Mouse (Mus musculus): ENCODE measurements around the gene Fgfr2. TPM values are rescaled to one million over a fixed set of nuclear protein-coding genes. Genes with fewer than 3 reads are reported as not detected.

The Fgfr2 gene
- polyA plus RNA-seq, 2 experiments from 2014 or later: not detected

- no peak for ATAC-seq
Observed at GRCm38 (mm10) chr7:133039556-133040255, 83.4 kb downstream of the Fgfr2 start.

- no peak for ATAC-seq
Observed at GRCm38 (mm10) chr7:133037618-133038017, 85.5 kb downstream of the Fgfr2 start.

DNA sequence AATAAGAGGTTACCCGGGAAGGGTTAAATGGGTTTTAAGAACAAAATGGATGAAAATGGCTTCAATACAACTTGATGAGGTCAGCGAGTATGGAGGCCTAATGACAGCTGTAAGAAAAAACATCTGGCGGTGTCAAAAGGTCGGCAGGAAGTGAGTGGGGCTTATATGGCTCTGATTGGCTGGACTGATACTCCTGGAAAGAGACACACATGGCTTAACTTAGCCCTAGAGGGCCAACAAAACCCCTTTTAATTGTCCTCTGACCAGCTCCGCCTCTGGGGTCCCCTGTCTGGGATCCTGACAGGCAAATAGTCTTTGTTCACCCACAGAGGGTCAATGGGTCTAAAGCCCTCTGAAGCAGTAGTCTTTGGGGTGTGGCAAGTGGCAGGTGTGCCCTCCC, 85.9 kb downstream of the Fgfr2 start:
- no peak for ATAC-seq

DNA sequence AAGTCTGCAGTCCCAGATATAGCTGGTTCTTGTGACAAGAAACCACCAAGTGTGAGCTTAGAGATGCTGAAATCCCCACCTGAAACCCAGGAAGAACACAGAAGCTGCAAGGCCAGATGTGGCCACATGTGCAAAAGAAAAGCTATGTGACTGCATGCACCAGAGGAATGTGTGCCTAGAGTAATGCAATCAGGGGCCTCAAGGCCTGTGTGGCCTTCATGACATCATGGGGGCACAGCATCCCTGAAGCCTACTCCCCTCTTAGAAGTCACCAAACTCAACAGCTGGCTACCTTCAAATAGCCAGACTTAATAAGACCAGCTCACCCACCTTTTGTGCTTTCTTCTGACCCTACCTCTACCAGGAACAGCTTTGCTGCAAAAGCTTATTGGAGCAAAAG, 87.2 kb downstream of the Fgfr2 start:
- ATAC-seq: no peak

GRCm38 (mm10) chr7:133032589-133033203, 90.5 kb downstream of the Fgfr2 start:
- no peak for ATAC-seq

DNA sequence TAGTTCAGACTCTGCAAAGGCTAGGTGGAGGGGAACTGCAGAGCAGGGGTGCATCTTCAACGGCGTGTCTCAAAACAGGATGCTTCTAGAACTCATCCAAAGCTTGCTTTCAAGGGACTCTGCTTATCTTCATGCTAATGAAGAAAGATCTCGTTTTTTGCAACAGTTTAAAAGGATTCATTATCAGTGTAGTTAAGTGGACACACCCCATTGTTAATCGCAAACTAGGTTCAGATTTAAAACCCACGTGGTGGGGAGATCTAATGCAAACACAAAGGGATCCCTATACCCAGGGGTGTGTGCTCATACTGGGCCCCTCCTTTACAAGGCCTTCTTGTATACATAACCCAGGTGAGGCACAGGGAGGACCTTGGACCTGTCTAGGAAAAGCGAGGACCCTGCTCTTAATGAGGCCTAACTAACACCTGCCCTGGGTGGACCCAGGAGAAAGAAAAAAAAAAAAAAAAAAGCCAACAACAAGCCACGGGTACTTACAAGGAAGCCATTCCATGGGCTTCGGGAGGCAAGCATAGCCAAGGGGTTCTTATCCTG, 93.6 kb downstream of the Fgfr2 start:
- ATAC-seq: no peak

- ATAC-seq: no peak
Observed at GRCm38 (mm10) chr7:133029004-133029403, 94.1 kb downstream of the Fgfr2 start.

- ATAC-seq: no peak
Observed at GRCm38 (mm10) chr7:133027930-133028329, 95.2 kb downstream of the Fgfr2 start.

- ATAC-seq: no peak
Observed at GRCm38 (mm10) chr7:133024694-133025093, 98.5 kb downstream of the Fgfr2 start.

DNA sequence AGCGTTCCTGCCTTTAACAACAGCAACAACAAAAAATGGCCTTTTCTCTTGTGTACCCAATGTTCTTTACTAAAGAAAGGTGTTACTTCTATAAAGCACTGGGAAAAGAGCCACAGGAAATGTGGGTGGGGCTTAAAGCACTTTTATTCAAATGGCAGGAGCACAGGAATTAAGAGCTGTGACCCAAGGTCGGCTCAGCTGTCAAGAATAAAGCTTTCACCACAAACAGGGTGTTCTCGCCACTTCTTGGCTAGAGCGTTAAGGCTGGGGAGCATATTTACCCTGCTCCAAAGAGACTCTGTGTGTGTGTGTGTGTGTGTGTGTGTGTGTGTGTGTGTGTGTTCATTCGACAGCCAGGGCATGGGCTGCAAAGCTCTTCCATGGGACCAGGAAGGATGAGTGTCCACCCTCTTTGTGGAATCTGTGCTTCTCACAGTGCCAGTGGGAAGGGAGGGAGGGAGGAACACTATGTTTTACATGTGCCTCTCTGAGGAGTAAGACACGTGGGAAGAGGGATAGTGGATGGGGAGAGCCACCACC, 103.6 kb downstream of the Fgfr2 start:
- ATAC-seq: no peak

- no peak for ATAC-seq
Observed at GRCm38 (mm10) chr7:133018961-133019360, 104.2 kb downstream of the Fgfr2 start.

- ATAC-seq: no peak
Observed at GRCm38 (mm10) chr7:133015416-133016070, 107.6 kb downstream of the Fgfr2 start.

- no peak for ATAC-seq
Observed at GRCm38 (mm10) chr7:133014631-133015030, 108.5 kb downstream of the Fgfr2 start.

GRCm38 (mm10) chr7:133013923-133014322, 109.2 kb downstream of the Fgfr2 start:
- no peak for ATAC-seq

- no peak for ATAC-seq
Observed at GRCm38 (mm10) chr7:133012637-133013366, 110.3 kb downstream of the Fgfr2 start.

DNA sequence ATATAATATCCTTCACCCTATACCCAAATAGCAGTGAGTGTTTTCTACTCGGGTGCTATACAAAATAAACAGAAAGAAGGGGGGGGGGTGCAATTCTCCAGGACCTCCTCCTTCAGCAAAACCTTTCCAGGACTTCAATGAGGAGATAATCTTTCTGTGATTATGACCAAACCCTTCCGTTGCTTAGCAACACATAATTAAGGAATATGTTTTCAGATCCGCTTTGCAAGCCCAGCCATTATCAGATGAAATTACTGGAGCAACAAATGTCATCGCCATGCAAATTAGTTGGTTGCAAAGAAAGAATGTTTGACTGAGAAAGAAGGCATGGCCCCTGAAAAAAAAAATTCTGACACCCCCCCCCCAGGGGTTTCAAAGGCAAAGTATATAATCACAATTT, 111.5 kb downstream of the Fgfr2 start:
- ATAC-seq: no peak

DNA sequence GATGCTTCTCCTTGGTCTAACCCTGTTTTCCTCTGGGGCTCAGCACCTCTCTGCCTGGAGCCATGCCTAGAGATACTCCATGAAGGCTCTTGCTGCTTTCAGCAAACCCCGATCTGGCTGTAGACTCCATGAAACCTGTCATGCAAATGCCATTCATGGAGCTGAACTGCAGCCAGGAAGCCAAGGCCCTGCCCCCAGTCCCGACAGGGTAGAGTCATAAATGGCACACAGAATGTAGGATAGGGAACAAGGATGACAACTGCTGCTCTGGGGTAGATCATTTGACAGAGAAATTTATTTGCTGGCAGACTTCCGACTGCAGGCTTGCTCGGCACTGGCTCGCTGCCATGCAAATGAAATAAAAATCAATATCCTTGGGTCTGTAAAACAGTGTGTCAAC, 112.0 kb downstream of the Fgfr2 start:
- no peak for ATAC-seq

GRCm38 (mm10) chr7:133010477-133010876, 112.7 kb downstream of the Fgfr2 start:
- no peak for ATAC-seq

- no peak for ATAC-seq
Observed at GRCm38 (mm10) chr7:133009676-133010075, 113.5 kb downstream of the Fgfr2 start.

DNA sequence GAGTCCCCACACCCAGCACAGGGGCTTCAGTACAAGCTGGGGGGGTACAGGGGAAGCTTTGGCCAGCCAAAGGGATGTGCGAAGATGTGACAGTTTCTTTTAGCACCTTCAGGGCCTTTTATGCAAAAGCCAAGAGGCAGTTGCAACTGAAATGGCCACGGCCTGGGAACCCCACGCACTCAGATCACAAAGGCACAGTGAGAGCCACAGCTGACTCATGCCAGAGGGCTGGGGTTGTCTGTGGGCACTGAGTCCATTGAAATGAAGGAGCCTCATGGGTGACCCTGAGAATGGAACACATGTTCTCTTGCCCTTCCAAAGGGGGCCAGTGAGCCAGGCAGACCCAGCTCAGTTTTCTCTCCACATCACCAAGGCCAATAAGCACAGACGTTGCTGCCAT, 114.5 kb downstream of the Fgfr2 start:
- no peak for ATAC-seq

GRCm38 (mm10) chr7:133007343-133007742, 115.8 kb downstream of the Fgfr2 start:
- ATAC-seq: no peak

- ATAC-seq: no peak
Observed at GRCm38 (mm10) chr7:133005772-133006171, 117.4 kb downstream of the Fgfr2 start.

GRCm38 (mm10) chr7:133003421-133003820, 119.7 kb downstream of the Fgfr2 start:
- ATAC-seq: peak; percentile 82

All from CD4-positive, CD25-positive, alpha-beta regulatory T cell, adult 4 months (primary cell).